Mouse (Mus musculus): ENCODE data around the gene Ttc41. TPM values are rescaled to one million over a fixed set of nuclear protein-coding genes. Genes with fewer than 3 reads are reported as not detected.

Gene Ttc41
- polyA plus RNA-seq, 1 experiment from 2014 or later = 1.6 TPM

GRCm38 (mm10) chr10:86727548-86727980, 22.0 kb downstream of the Ttc41 start:
- Histone ChIP-seq H3K4me2 (ENCODE audit: low read depth, low read length) (peak overlapping the region; percentile 32), H3K27ac (replicated peaks; ENCODE audit: low read depth, low read length) (no peak overlapping the region), H3K36me3 (replicated peaks; ENCODE audit: control insufficient read depth, insufficient read depth, low read depth, low read length) (no peaks in the 10 kb centered on the region), H3K4me1 (ENCODE audit: control insufficient read depth, insufficient read depth, low read length) (no peaks in the 10 kb centered on the region), H3K9ac (replicated peaks; ENCODE audit: low read length) (peak overlapping the region; percentile 37), H3K27me3 (ENCODE audit: control insufficient read depth, insufficient read depth, low read length) (no peaks in the 10 kb centered on the region), H3K9me3 (replicated peaks; ENCODE audit: control insufficient read depth, low read length) (no peaks in the 10 kb centered on the region), H3K4me3 (ENCODE audit: low read depth, low read length) (peak overlapping the region; percentile 15; the same call in 1 of the 2 replicates)
- DNase-seq (ENCODE audit: low spot score) (peak; percentile 71), ATAC-seq (replicated peaks; ENCODE audit: insufficient number of reproducible peaks, low FRiP score, low TSS enrichment, low read depth) (peak; percentile 80)
- 4% methylated on average over 12 of the region's 12 CpGs for WGBS

- Histone ChIP-seq H3K4me1 (ENCODE audit: control insufficient read depth, insufficient read depth, low read length) (no peaks in the 10 kb centered on the region), H3K36me3 (replicated peaks; ENCODE audit: control insufficient read depth, insufficient read depth, low read depth, low read length) (no peaks in the 10 kb centered on the region), H3K27me3 (ENCODE audit: control insufficient read depth, insufficient read depth, low read length) (no peaks in the 10 kb centered on the region), H3K9me3 (replicated peaks; ENCODE audit: control insufficient read depth, low read length) (no peaks in the 10 kb centered on the region), H3K27ac (replicated peaks; ENCODE audit: low read depth, low read length) (no peak overlapping the region), H3K4me2 (ENCODE audit: low read depth, low read length) (no peak overlapping the region), H3K9ac (replicated peaks; ENCODE audit: low read length) (peak overlapping the region; percentile 37), H3K4me3 (ENCODE audit: low read depth, low read length) (no peak overlapping the region)
- 93% methylated on average over 3 of the region's 3 CpGs for WGBS
- ATAC-seq (replicated peaks; ENCODE audit: insufficient number of reproducible peaks, low FRiP score, low TSS enrichment, low read depth) (no peak), DNase-seq (ENCODE audit: low spot score) (no peak)
Observed at GRCm38 (mm10) chr10:86728176-86728575, 22.6 kb downstream of the Ttc41 start.

GRCm38 (mm10) chr10:86730823-86731499, 25.4 kb downstream of the Ttc41 start:
- H3K4me2 ChIP-seq (ENCODE audit: low read depth, low read length) = peak overlapping the region; percentile 61
- no peaks in the 10 kb centered on the region for H3K36me3 ChIP-seq (replicated peaks; ENCODE audit: control insufficient read depth, insufficient read depth, low read depth, low read length)
- peak overlapping the region; percentile 52 for H3K9ac ChIP-seq (replicated peaks; ENCODE audit: low read length)
- no peak overlapping the region for H3K27ac ChIP-seq (replicated peaks; ENCODE audit: low read depth, low read length)
- ATAC-seq (replicated peaks; ENCODE audit: insufficient number of reproducible peaks, low FRiP score, low TSS enrichment, low read depth) = no peak
- no peaks in the 10 kb centered on the region; the same call in 1 of the 2 replicates for H3K4me1 ChIP-seq (ENCODE audit: control insufficient read depth, insufficient read depth, low read length)
- 12% methylated on average over 22 of the region's 22 CpGs for WGBS
- peak overlapping the region; percentile 38 for H3K4me3 ChIP-seq (ENCODE audit: low read depth, low read length)
- peak; percentile 92 for DNase-seq (ENCODE audit: low spot score)
- no peaks in the 10 kb centered on the region for H3K9me3 ChIP-seq (replicated peaks; ENCODE audit: control insufficient read depth, low read length)
- no peaks in the 10 kb centered on the region for H3K27me3 ChIP-seq (ENCODE audit: control insufficient read depth, insufficient read depth, low read length)

GRCm38 (mm10) chr10:86731500-86731863, 25.9 kb downstream of the Ttc41 start:
- H3K27me3 ChIP-seq (ENCODE audit: control insufficient read depth, insufficient read depth, low read length) = no peaks in the 10 kb centered on the region
- DNase-seq (ENCODE audit: low spot score) (no peak), ATAC-seq (replicated peaks; ENCODE audit: insufficient number of reproducible peaks, low FRiP score, low TSS enrichment, low read depth) (no peak)
- no peaks in the 10 kb centered on the region; the same call in 1 of the 2 replicates for H3K4me1 ChIP-seq (ENCODE audit: control insufficient read depth, insufficient read depth, low read length)
- H3K9me3 ChIP-seq (replicated peaks; ENCODE audit: control insufficient read depth, low read length) = no peaks in the 10 kb centered on the region
- no peaks in the 10 kb centered on the region for H3K36me3 ChIP-seq (replicated peaks; ENCODE audit: control insufficient read depth, insufficient read depth, low read depth, low read length)
- 62% methylated on average over 2 of the region's 2 CpGs for WGBS
- H3K4me2 ChIP-seq (ENCODE audit: low read depth, low read length) = no peak overlapping the region
- no peak overlapping the region for H3K4me3 ChIP-seq (ENCODE audit: low read depth, low read length)
- H3K9ac ChIP-seq (replicated peaks; ENCODE audit: low read length) = no peak overlapping the region
- no peak overlapping the region for H3K27ac ChIP-seq (replicated peaks; ENCODE audit: low read depth, low read length)

GRCm38 (mm10) chr10:86735036-86735435, 29.4 kb downstream of the Ttc41 start:
- peak; percentile 57 for DNase-seq (ENCODE audit: low spot score)
- ATAC-seq (replicated peaks; ENCODE audit: insufficient number of reproducible peaks, low FRiP score, low TSS enrichment, low read depth) = 0 out of 2 replicates have a peak, but pooled peaks have one; percentile 45
- Histone ChIP-seq H3K4me1 (ENCODE audit: control insufficient read depth, insufficient read depth, low read length) (no peaks in the 10 kb centered on the region; the same call in 1 of the 2 replicates), H3K27me3 (ENCODE audit: control insufficient read depth, insufficient read depth, low read length) (no peaks in the 10 kb centered on the region), H3K27ac (replicated peaks; ENCODE audit: low read depth, low read length) (no peak overlapping the region), H3K4me2 (ENCODE audit: low read depth, low read length) (no peak overlapping the region), H3K9ac (replicated peaks; ENCODE audit: low read length) (no peak overlapping the region), H3K9me3 (replicated peaks; ENCODE audit: control insufficient read depth, low read length) (no peaks in the 10 kb centered on the region), H3K4me3 (ENCODE audit: low read depth, low read length) (no peak overlapping the region), H3K36me3 (replicated peaks; ENCODE audit: control insufficient read depth, insufficient read depth, low read depth, low read length) (no peaks in the 10 kb centered on the region)
- 67% methylated on average over 4 of the region's 4 CpGs for WGBS

- H3K9me3 ChIP-seq (replicated peaks; ENCODE audit: control insufficient read depth, low read length) = no peaks in the 10 kb centered on the region
- no peaks in the 10 kb centered on the region for H3K36me3 ChIP-seq (replicated peaks; ENCODE audit: control insufficient read depth, insufficient read depth, low read depth, low read length)
- no peak overlapping the region for H3K4me3 ChIP-seq (ENCODE audit: low read depth, low read length)
- no peak overlapping the region for H3K4me2 ChIP-seq (ENCODE audit: low read depth, low read length)
- H3K27ac ChIP-seq (replicated peaks; ENCODE audit: low read depth, low read length) = no peak overlapping the region
- DNase-seq (ENCODE audit: low spot score) (no peak), ATAC-seq (replicated peaks; ENCODE audit: insufficient number of reproducible peaks, low FRiP score, low TSS enrichment, low read depth) (no peak)
- 88% methylated on average over 2 of the region's 2 CpGs for whole genome bisulfite sequencing
- no peak overlapping the region for H3K9ac ChIP-seq (replicated peaks; ENCODE audit: low read length)
- no peaks in the 10 kb centered on the region for H3K27me3 ChIP-seq (ENCODE audit: control insufficient read depth, insufficient read depth, low read length)
- no peaks in the 10 kb centered on the region for H3K4me1 ChIP-seq (ENCODE audit: control insufficient read depth, insufficient read depth, low read length)
Observed at GRCm38 (mm10) chr10:86742918-86743317, 37.3 kb downstream of the Ttc41 start.

- 85% methylated on average over 7 of the region's 7 CpGs for WGBS
- no peak overlapping the region for H3K9ac ChIP-seq (replicated peaks; ENCODE audit: low read length)
- H3K9me3 ChIP-seq (replicated peaks; ENCODE audit: control insufficient read depth, low read length) = no peaks in the 10 kb centered on the region
- H3K36me3 ChIP-seq (replicated peaks; ENCODE audit: control insufficient read depth, insufficient read depth, low read depth, low read length) = no peaks in the 10 kb centered on the region
- DNase-seq (ENCODE audit: low spot score) (no peak), ATAC-seq (replicated peaks; ENCODE audit: insufficient number of reproducible peaks, low FRiP score, low TSS enrichment, low read depth) (no peak)
- no peaks in the 10 kb centered on the region for H3K4me1 ChIP-seq (ENCODE audit: control insufficient read depth, insufficient read depth, low read length)
- no peak overlapping the region for H3K4me3 ChIP-seq (ENCODE audit: low read depth, low read length)
- H3K27me3 ChIP-seq (ENCODE audit: control insufficient read depth, insufficient read depth, low read length) = no peaks in the 10 kb centered on the region
- no peak overlapping the region for H3K27ac ChIP-seq (replicated peaks; ENCODE audit: low read depth, low read length)
- no peak overlapping the region for H3K4me2 ChIP-seq (ENCODE audit: low read depth, low read length)
Observed at GRCm38 (mm10) chr10:86744306-86744705, 38.7 kb downstream of the Ttc41 start.

GRCm38 (mm10) chr10:86755816-86756502, 50.3 kb downstream of the Ttc41 start:
- Histone ChIP-seq H3K4me3 (ENCODE audit: low read depth, low read length) (no peak overlapping the region), H3K27ac (replicated peaks; ENCODE audit: low read depth, low read length) (no peak overlapping the region), H3K27me3 (ENCODE audit: control insufficient read depth, insufficient read depth, low read length) (no peaks in the 10 kb centered on the region), H3K9me3 (replicated peaks; ENCODE audit: control insufficient read depth, low read length) (no peaks in the 10 kb centered on the region), H3K9ac (replicated peaks; ENCODE audit: low read length) (no peak overlapping the region), H3K4me1 (ENCODE audit: control insufficient read depth, insufficient read depth, low read length) (no peaks in the 10 kb centered on the region; the same call in 1 of the 2 replicates), H3K36me3 (replicated peaks; ENCODE audit: control insufficient read depth, insufficient read depth, low read depth, low read length) (no peaks in the 10 kb centered on the region), H3K4me2 (ENCODE audit: low read depth, low read length) (no peak overlapping the region)
- 84% methylated on average over 6 of the region's 6 CpGs for WGBS
- no peak for DNase-seq (ENCODE audit: low spot score)
- ATAC-seq (replicated peaks; ENCODE audit: insufficient number of reproducible peaks, low FRiP score, low TSS enrichment, low read depth) = no peak

Measured in embryonic facial prominence, embryonic 11.5 days (tissue).